Mouse (Mus musculus) testis, adult 2 months (tissue): ENCODE results near the gene Apol6.

Source experiments
- CTCF ChIP-seq: fragments of 200-500 bp; IDR thresholded peaks from 2 replicates; pipeline ENCODE4 v1.5.1; 2012; ENCODE audit warnings: low read depth, mild to moderate bottlenecking, inconsistent platforms, low read length, moderate library complexity; ENCODE audit not compliant: control insufficient read depth, insufficient read depth, insufficient replicate concordance
- POLR2A ChIP-seq: fragments of 200-500 bp; IDR thresholded peaks from 2 replicates; pipeline ENCODE4 v1.6.1; 2012; ENCODE audit warnings: low read depth, mild to moderate bottlenecking, inconsistent platforms, low read length, moderate library complexity; ENCODE audit not compliant: control insufficient read depth

- no peak for TF ChIP-seq CTCF
- no peak for TF ChIP-seq POLR2A
Observed at GRCm38 (mm10) chr15:77099756-77100155, 55.2 kb downstream of the Apol6 start.
